Mouse (Mus musculus) embryonic facial prominence, embryonic 14.5 days (tissue): ENCODE data around the gene Cbl. TPM values are rescaled to one million over a fixed set of nuclear protein-coding genes. Genes with fewer than 3 reads are reported as not detected.

Source experiments
- ATAC-seq: fragments of 200-750 bp; cut with Nextera tagmentation; 2 replicates; pipeline ENCODE4 v1.8.0; 2017; ENCODE audit warnings: low read depth, moderate number of reproducible peaks, moderate TSS enrichment
- DNase-seq: peaks from one replicate; pipeline ENCODE4 v3.0.0-alpha.2; 2015; ENCODE audit warnings: low spot score
- H3K27ac ChIP-seq: fragments of 300-500 bp; sonication (generic); replicated peaks from 2 replicates; pipeline ENCODE4 v1.5.1; 2014; ENCODE audit warnings: low read depth, mild to moderate bottlenecking, low read length, moderate library complexity
- H3K27me3 ChIP-seq: fragments of 300-500 bp; sonication (generic); replicated peaks from 2 replicates; pipeline ENCODE4 v1.6.1; 2014; ENCODE audit warnings: low read length; ENCODE audit not compliant: control insufficient read depth, insufficient read depth
- H3K36me3 ChIP-seq: fragments of 300-500 bp; sonication (generic); 2 replicates; pipeline ENCODE4 v1.6.1; 2014; ENCODE audit warnings: low read length, mixed read lengths; ENCODE audit not compliant: control insufficient read depth, insufficient read depth
- H3K4me1 ChIP-seq: fragments of 300-500 bp; sonication (generic); 2 replicates; pipeline ENCODE4 v1.6.1; 2014; ENCODE audit warnings: antibody characterized with exemption, low read length; ENCODE audit not compliant: control insufficient read depth, insufficient read depth
- H3K4me2 ChIP-seq: fragments of 300-500 bp; sonication (generic); 2 replicates; pipeline ENCODE4 v1.6.1; 2014; ENCODE audit warnings: low read depth, mild to moderate bottlenecking, low read length, moderate library complexity, mixed read lengths
- H3K4me3 ChIP-seq: fragments of 300-500 bp; sonication (generic); 2 replicates; pipeline ENCODE4 v1.5.1; 2014; ENCODE audit warnings: low read depth, mild to moderate bottlenecking, low read length
- H3K9ac ChIP-seq: fragments of 300-500 bp; sonication (generic); 2 replicates; pipeline ENCODE4 v1.6.1; 2014; ENCODE audit warnings: low read depth, mild to moderate bottlenecking, low read length, moderate library complexity, mixed read lengths
- H3K9me3 ChIP-seq: fragments of 300-500 bp; sonication (generic); 2 replicates; pipeline ENCODE4 v1.6.1; 2016; ENCODE audit warnings: low read length; ENCODE audit not compliant: control insufficient read depth
- WGBS: fragments of 180-500 bp; shearing (Covaris S2); extraction: QIAGEN DNeasy Blood & Tissue Kit; methylation state at CpG from one replicate; pipeline ENCODE4 v1.1.7; 2014; 5-methylcytosine and 5-hydroxymethylcytosine counted together
- polyA plus RNA-seq: library from polyadenylated mRNA; unstranded; fragments of >200 nt; fragmentation: Nextera tagmentation; extraction: Ambion mirVana; gene quantifications from 2 replicates; pipeline ENCODE4 v1.2.1, GENCODE M21; 2014

The Cbl gene
- polyA plus RNA-seq, 1 experiment from 2014 or later = 15.3 TPM

- 38% methylated on average over 7 of the region's 7 CpGs for WGBS
- DNase-seq (peak; percentile 41), ATAC-seq (peak; percentile 19; the same call in 1 of the 2 replicates)
- H3K27me3 ChIP-seq = peaks cover 8% of the 10 kb centered on the region; the same call in 1 of the 2 replicates
- H3K4me3 ChIP-seq = peak overlapping the region; percentile 68
- peaks cover 17% of the 10 kb centered on the region; the same call in 1 of the 2 replicates for H3K4me1 ChIP-seq
- H3K9ac ChIP-seq = peak overlapping the region; percentile 73
- peak overlapping the region; percentile 90 for H3K4me2 ChIP-seq
- H3K27ac ChIP-seq = peak overlapping the region; percentile 74
- H3K36me3 ChIP-seq = peaks cover 30% of the 10 kb centered on the region; the same call in 1 of the 2 replicates
- no peaks in the 10 kb centered on the region for H3K9me3 ChIP-seq
Observed at GRCm38 (mm10) chr9:44135731-44136411, 98.0 kb downstream of the Cbl start.

- peaks cover 25% of the 10 kb centered on the region; the same call in 1 of the 2 replicates for H3K4me1 ChIP-seq
- 3% methylated on average over 36 of the region's 49 CpGs for WGBS
- H3K4me3 ChIP-seq = peak overlapping the region; percentile 68
- DNase-seq (peak; percentile 48), ATAC-seq (peak; percentile 23)
- H3K9me3 ChIP-seq = no peaks in the 10 kb centered on the region
- H3K27me3 ChIP-seq = peaks cover 8% of the 10 kb centered on the region; the same call in 1 of the 2 replicates
- peak overlapping the region; percentile 73 for H3K9ac ChIP-seq
- H3K36me3 ChIP-seq = peaks cover 22% of the 10 kb centered on the region; the same call in 1 of the 2 replicates
- H3K27ac ChIP-seq = peak overlapping the region; percentile 74
- H3K4me2 ChIP-seq = peak overlapping the region; percentile 90
Observed at GRCm38 (mm10) chr9:44134851-44135730, 98.8 kb downstream of the Cbl start.

- peaks cover 8% of the 10 kb centered on the region; the same call in 1 of the 2 replicates for H3K27me3 ChIP-seq
- peak within 1 kb of the TSS; percentile 74 for H3K27ac ChIP-seq
- H3K4me2 ChIP-seq = peak within 1 kb of the TSS; percentile 90
- H3K9ac ChIP-seq = peak within 1 kb of the TSS; percentile 73
- ATAC-seq = peak; percentile 41
- peaks cover 29% of the 10 kb centered on the region; the same call in 1 of the 2 replicates for H3K4me1 ChIP-seq
- 4% methylated on average over 12 of the region's 55 CpGs for WGBS
- H3K36me3 ChIP-seq = peaks cover 15% of the 10 kb centered on the region; the same call in 1 of the 2 replicates
- H3K4me3 ChIP-seq = peak within 1 kb of the TSS; percentile 68
- peak; percentile 79 for DNase-seq
- H3K9me3 ChIP-seq = no peaks in the 10 kb centered on the region
Observed at GRCm38 (mm10) chr9:44134101-44134850, 99.6 kb downstream of the Cbl start, which contains the start of gene Mcam. Gene Mcam, plus strand, starts transcription at chr9:44134469.

GRCm38 (mm10) chr9:44133287-44133686 lies 100.6 kb downstream of the Cbl start:
- ATAC-seq (no peak), DNase-seq (no peak)
- H3K4me3 ChIP-seq = peak overlapping the region; percentile 68
- 7% methylated on average over 2 of the region's 2 CpGs for WGBS
- H3K4me1 ChIP-seq = peaks cover 29% of the 10 kb centered on the region; the same call in 1 of the 2 replicates
- H3K27me3 ChIP-seq = peaks cover 8% of the 10 kb centered on the region; the same call in 1 of the 2 replicates
- H3K9me3 ChIP-seq = no peaks in the 10 kb centered on the region
- peak overlapping the region; percentile 73 for H3K9ac ChIP-seq
- H3K4me2 ChIP-seq = peak overlapping the region; percentile 90
- peak overlapping the region; percentile 74; the same call in 1 of the 2 replicates for H3K27ac ChIP-seq
- peaks cover 6% of the 10 kb centered on the region; the same call in 1 of the 2 replicates for H3K36me3 ChIP-seq

GRCm38 (mm10) chr9:44132200-44132599 lies 101.6 kb downstream of the Cbl start:
- Histone ChIP-seq H3K4me1 (peaks cover 29% of the 10 kb centered on the region; the same call in 1 of the 2 replicates), H3K27ac (no peak overlapping the region), H3K4me3 (no peak overlapping the region), H3K9ac (no peak overlapping the region), H3K9me3 (no peaks in the 10 kb centered on the region), H3K27me3 (peaks cover 8% of the 10 kb centered on the region; the same call in 1 of the 2 replicates), H3K36me3 (no peaks in the 10 kb centered on the region), H3K4me2 (no peak overlapping the region)
- DNase-seq (no peak), ATAC-seq (no peak)
- WGBS = 61% methylated on average over 5 of the region's 5 CpGs

GRCm38 (mm10) chr9:44131276-44131590 lies 102.6 kb downstream of the Cbl start:
- peak overlapping the region; percentile 71; the same call in 1 of the 2 replicates for H3K4me2 ChIP-seq
- no peak overlapping the region for H3K9ac ChIP-seq
- H3K36me3 ChIP-seq = no peaks in the 10 kb centered on the region
- ATAC-seq (no peak), DNase-seq (no peak)
- peaks cover 8% of the 10 kb centered on the region; the same call in 1 of the 2 replicates for H3K27me3 ChIP-seq
- peaks cover 32% of the 10 kb centered on the region; the same call in 1 of the 2 replicates for H3K4me1 ChIP-seq
- H3K4me3 ChIP-seq = no peak overlapping the region
- 38% methylated on average over 7 of the region's 7 CpGs for WGBS
- no peaks in the 10 kb centered on the region for H3K9me3 ChIP-seq
- peak overlapping the region; percentile 24; the same call in 1 of the 2 replicates for H3K27ac ChIP-seq

- WGBS = 11% methylated on average over 18 of the region's 19 CpGs
- Histone ChIP-seq H3K4me3 (peak overlapping the region; percentile 36), H3K4me1 (peaks cover 34% of the 10 kb centered on the region; the same call in 1 of the 2 replicates), H3K9ac (0 out of 2 replicates have a peak overlapping the region, but pooled peaks have one; percentile 63), H3K27me3 (peaks cover 8% of the 10 kb centered on the region; the same call in 1 of the 2 replicates), H3K27ac (peak overlapping the region; percentile 35; the same call in 1 of the 2 replicates), H3K4me2 (peak overlapping the region; percentile 71), H3K36me3 (no peaks in the 10 kb centered on the region), H3K9me3 (no peaks in the 10 kb centered on the region)
- ATAC-seq (peak; percentile 23; the same call in 1 of the 2 replicates), DNase-seq (peak; percentile 60)
Observed at GRCm38 (mm10) chr9:44130581-44131275, 103.1 kb downstream of the Cbl start.
